Mouse (Mus musculus) liver, postnatal 0 days (tissue): ENCODE measurements around the gene Gtse1. TPM values are rescaled to one million over a fixed set of nuclear protein-coding genes. Genes with fewer than 3 reads are reported as not detected.
"Not testable (repeated sequence)": the region's sequence is repeated elsewhere in the genome, so short reads cannot be mapped to it uniquely, and the experiment has no call there.

Experiments
- ATAC-seq: fragments of 200-750 bp; cut with Nextera tagmentation; 2 replicates; pipeline ENCODE4 v1.8.0; 2017; ENCODE audit warnings: mild to moderate bottlenecking, moderate library complexity
- DNase-seq: peaks from one replicate; pipeline ENCODE4 v3.0.0-alpha.2; 2016
- H3K27ac ChIP-seq: fragments of 300-500 bp; sonication (generic); 2 replicates; pipeline ENCODE4 v1.5.1; 2014; ENCODE audit warnings: antibody characterized with exemption, moderate library complexity, mild to moderate bottlenecking, low read depth
- H3K27me3 ChIP-seq: fragments of 300-500 bp; sonication (generic); 2 replicates; pipeline ENCODE4 v1.6.1; 2014; ENCODE audit warnings: low read length, control low read depth, mixed read lengths; ENCODE audit not compliant: insufficient read depth
- H3K36me3 ChIP-seq: fragments of 300-500 bp; sonication (generic); replicated peaks from 2 replicates; pipeline ENCODE4 v1.6.1; 2014; ENCODE audit warnings: mild to moderate bottlenecking, control low read depth, low read length, moderate library complexity, mixed read lengths; ENCODE audit not compliant: insufficient read depth
- H3K4me1 ChIP-seq: fragments of 300-500 bp; sonication (generic); 2 replicates; pipeline ENCODE4 v1.6.1; 2014; ENCODE audit warnings: antibody characterized with exemption, mild to moderate bottlenecking, control low read depth; ENCODE audit not compliant: insufficient read depth
- H3K4me2 ChIP-seq: fragments of 300-500 bp; sonication (generic); 2 replicates; pipeline ENCODE4 v1.6.1; 2014; ENCODE audit warnings: low read depth, mild to moderate bottlenecking, low read length, moderate library complexity, mixed read lengths
- H3K4me3 ChIP-seq: fragments of 300-500 bp; sonication (generic); 2 replicates; pipeline ENCODE4 v1.5.1; 2014; ENCODE audit warnings: low read depth, low read length
- H3K9ac ChIP-seq: fragments of 300-500 bp; sonication (generic); replicated peaks from 2 replicates; pipeline ENCODE4 v1.6.1; 2014; ENCODE audit warnings: mild to moderate bottlenecking, moderate library complexity
- H3K9me3 ChIP-seq: fragments of 300-500 bp; sonication (generic); 2 replicates; pipeline ENCODE4 v1.6.1; 2016; ENCODE audit warnings: mild to moderate bottlenecking, control low read depth, low read length, mixed read lengths
- CTCF ChIP-seq: sonication (generic); IDR thresholded peaks from 2 replicates; pipeline ENCODE4 v1.5.1; 2016; ENCODE audit warnings: antibody characterized with exemption, low read depth
- EP300 ChIP-seq: IDR thresholded peaks from 2 replicates; pipeline ENCODE4 v1.6.1; 2016; ENCODE audit warnings: antibody characterized with exemption, low read depth, mild to moderate bottlenecking
- WGBS: fragments of 180-500 bp; shearing (Covaris S2); extraction: QIAGEN DNeasy Blood & Tissue Kit; methylation state at CpG from one replicate; pipeline ENCODE4 v1.1.7; 2014; ENCODE audit not compliant: insufficient replicate concordance; 5-methylcytosine and 5-hydroxymethylcytosine counted together
- polyA plus RNA-seq: library from polyadenylated mRNA; unstranded; fragments of >200 nt; fragmentation: Nextera tagmentation; extraction: Ambion mirVana; gene quantifications from 2 replicates; pipeline ENCODE4 v1.2.1, GENCODE M21; 2015

Gtse1 gene
- polyA plus RNA-seq, 1 experiment from 2014 or later: 8.9 TPM

DNA sequence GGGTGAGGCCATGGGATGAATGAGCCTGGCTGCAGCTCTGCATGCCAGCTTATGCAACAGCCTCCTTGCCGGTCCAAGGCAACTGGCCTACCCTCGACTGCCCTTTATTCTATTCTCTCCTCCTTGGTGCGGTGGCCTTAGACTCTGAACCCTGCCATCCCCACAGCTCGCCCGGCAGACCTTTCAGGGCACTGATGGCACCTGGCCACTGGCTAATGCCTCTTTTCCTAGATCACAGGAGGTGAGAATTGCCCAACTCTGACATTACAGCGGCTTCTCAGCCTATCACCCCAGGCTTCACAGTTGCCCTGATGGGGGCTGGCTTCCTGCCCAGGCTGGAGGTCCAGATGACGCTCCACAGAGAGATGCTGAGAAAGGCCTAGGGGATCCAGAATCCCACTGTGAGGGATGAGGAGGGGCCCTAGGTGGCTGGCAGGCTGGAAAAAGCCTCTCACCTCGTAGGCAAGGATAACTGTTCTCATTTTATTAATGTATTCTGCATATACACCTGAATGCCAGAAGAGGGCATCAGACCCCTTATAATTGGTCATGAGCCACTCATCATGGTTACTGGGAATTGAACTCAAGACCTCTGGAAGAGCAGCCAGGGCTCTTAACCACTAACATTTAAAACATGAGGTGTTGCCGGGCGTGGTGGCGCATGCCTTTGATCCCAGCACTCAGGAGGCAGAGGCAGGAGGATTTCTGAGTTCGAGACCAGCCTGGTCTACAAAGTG lies 7.7 kb upstream of the Gtse1 start:
- no peak overlapping the region for H3K27ac ChIP-seq
- ATAC-seq: no peak
- no peaks in the 10 kb centered on the region for H3K9me3 ChIP-seq
- no peaks in the 10 kb centered on the region for H3K27me3 ChIP-seq
- H3K4me3 ChIP-seq: no peak overlapping the region
- WGBS: 75% methylated on average over 12 of the region's 12 CpGs
- H3K36me3 ChIP-seq: peaks cover 5% of the 10 kb centered on the region; the same call in 1 of the 2 replicates
- peak; percentile 48 for TF ChIP-seq CTCF
- TF ChIP-seq EP300: no peak
- H3K4me1 ChIP-seq: no peaks in the 10 kb centered on the region; the same call in 1 of the 2 replicates
- no peak overlapping the region for H3K4me2 ChIP-seq
- H3K9ac ChIP-seq: no peak overlapping the region
- DNase-seq: no peak

- H3K27ac ChIP-seq: 0 out of 2 replicates have a peak overlapping the region, but pooled peaks have one; percentile 49
- no peaks in the 10 kb centered on the region for H3K27me3 ChIP-seq
- peak; percentile 2; the same call in 1 of the 2 replicates for ATAC-seq
- no peaks in the 10 kb centered on the region for H3K9me3 ChIP-seq
- peak overlapping the region; percentile 84 for H3K4me3 ChIP-seq
- peak overlapping the region; percentile 61 for H3K9ac ChIP-seq
- no peak for TF ChIP-seq EP300
- no peak for TF ChIP-seq CTCF
- peaks cover 20% of the 10 kb centered on the region for H3K4me1 ChIP-seq
- H3K36me3 ChIP-seq: peaks cover 18% of the 10 kb centered on the region
- peak overlapping the region; percentile 90 for H3K4me2 ChIP-seq
- 11% methylated on average over 15 of the region's 15 CpGs for WGBS
- DNase-seq: peak; percentile 24
Observed at GRCm38 (mm10) chr15:85858980-85859489, 510 bp upstream of the Gtse1 start.

DNA sequence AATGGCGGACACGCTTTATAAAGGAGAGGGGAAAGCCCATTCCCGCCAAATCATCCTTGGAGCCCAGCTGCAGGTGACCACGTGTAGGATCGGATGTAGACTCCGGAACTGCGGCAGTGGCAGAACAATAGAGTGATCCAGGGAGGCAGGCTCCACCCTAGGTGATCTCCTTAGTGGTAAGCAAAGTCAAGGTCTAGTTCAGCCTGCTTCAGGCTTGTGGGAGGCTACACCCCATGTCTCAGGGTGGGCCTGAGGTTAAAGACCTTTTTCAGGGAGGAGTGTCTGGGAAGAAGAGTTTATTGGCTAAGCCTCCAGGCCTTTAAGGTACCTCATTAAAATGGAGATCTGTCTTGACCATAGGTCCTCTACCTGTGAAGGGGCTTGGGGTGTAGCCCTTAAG lies 6.4 kb downstream of the Gtse1 start:
- ATAC-seq, H3K4me1 ChIP-seq, H3K27ac ChIP-seq, H3K4me2 ChIP-seq, DNase-seq, H3K9me3 ChIP-seq, H3K9ac ChIP-seq, H3K27me3 ChIP-seq, H3K4me3 ChIP-seq: not testable (repeated sequence)
- peaks cover 61% of the 10 kb centered on the region for H3K36me3 ChIP-seq
- WGBS: 98% methylated on average over 7 of the region's 7 CpGs

DNA sequence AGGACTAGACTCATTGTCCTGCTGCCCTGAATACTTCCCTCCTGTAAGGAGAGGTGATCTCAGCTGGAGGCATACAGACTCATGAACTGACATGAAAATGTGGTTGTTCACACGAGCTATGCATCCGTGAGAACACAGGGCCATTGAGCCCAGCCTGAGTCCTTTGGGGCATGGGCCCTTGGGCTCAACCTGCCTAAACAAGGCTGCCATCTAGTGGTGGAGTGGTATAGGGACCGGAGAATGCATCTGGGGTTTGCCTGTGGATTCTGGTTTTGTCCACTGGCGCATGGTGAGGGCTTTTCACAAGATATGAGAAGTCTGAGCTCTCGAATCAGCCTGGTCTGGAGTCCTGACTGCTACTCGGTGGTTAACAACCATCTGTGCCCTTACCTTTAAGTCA lies 8.2 kb downstream of the Gtse1 start:
- Histone ChIP-seq H3K9ac (no peak overlapping the region), H3K27ac (no peak overlapping the region), H3K36me3 (peaks cover 73% of the 10 kb centered on the region), H3K9me3 (no peaks in the 10 kb centered on the region), H3K4me2 (no peak overlapping the region), H3K4me3 (no peak overlapping the region), H3K4me1 (no peaks in the 10 kb centered on the region), H3K27me3 (no peaks in the 10 kb centered on the region)
- peak; percentile 77 for ATAC-seq
- TF ChIP-seq CTCF (peak; percentile 95), EP300 (no peak)
- 41% methylated on average over 6 of the region's 6 CpGs for WGBS
- DNase-seq: peak; percentile 77

- no peak overlapping the region for H3K4me3 ChIP-seq
- H3K36me3 ChIP-seq: peaks cover 35% of the 10 kb centered on the region
- TF ChIP-seq EP300 (no peak), CTCF (no peak)
- H3K27ac ChIP-seq: no peak overlapping the region
- H3K4me2 ChIP-seq: no peak overlapping the region
- no peaks in the 10 kb centered on the region for H3K9me3 ChIP-seq
- DNase-seq (no peak), ATAC-seq (no peak)
- H3K9ac ChIP-seq: no peak overlapping the region
- WGBS: 86% methylated on average over 7 of the region's 7 CpGs
- H3K27me3 ChIP-seq: no peaks in the 10 kb centered on the region
- H3K4me1 ChIP-seq: peaks cover 12% of the 10 kb centered on the region
Observed at GRCm38 (mm10) chr15:85877336-85877735, 17.8 kb downstream of the Gtse1 start.

GRCm38 (mm10) chr15:85878848-85879497 lies 19.4 kb downstream of the Gtse1 start, which contains the start of gene Trmu:
Gene Trmu (plus strand): TSS chr15:85879312.
- Histone ChIP-seq H3K4me1 (peaks cover 12% of the 10 kb centered on the region), H3K36me3 (peaks cover 34% of the 10 kb centered on the region), H3K9ac (peak within 1 kb of the TSS; percentile 86), H3K4me3 (peak within 1 kb of the TSS; percentile 80), H3K27ac (peak within 1 kb of the TSS; percentile 88), H3K4me2 (peak within 1 kb of the TSS; percentile 72), H3K27me3 (no peaks in the 10 kb centered on the region), H3K9me3 (no peaks in the 10 kb centered on the region)
- 1% methylated on average over 41 of the region's 50 CpGs for WGBS
- TF ChIP-seq EP300: no peak
- TF ChIP-seq CTCF: peak; percentile 76
- peak; percentile 96 for ATAC-seq
- peak; percentile 93 for DNase-seq
